Mouse (Mus musculus) mouse embryonic stem cell (cell line): Measurements from ENCODE around the gene E2f8.

Source experiments
- in situ Hi-C, 2 experiments: fragments of 300-500 bp; cut with MboI; formaldehyde crosslinking; loops; 1 replicate in 1 of 2; 3 replicates in 1 of 2; pipeline ENCODE4 v1.14.3; 2019 to 2020; ENCODE audit warnings: low sequenced_read_pairs in 2 of 2, low pct_unique_long_range_greater_than_20kb in 1 of 2, mixed read lengths in 1 of 2; ENCODE audit not compliant: unreplicated experiment in 1 of 2

E2f8 gene

GRCm38 (mm10) chr7:48834989-48835626, 46.3 kb downstream of the E2f8 start:
- in situ Hi-C loops, result no loop called here

- in situ Hi-C loops, result no loop called here
Measured at GRCm38 (mm10) chr7:48834371-48834970, 46.9 kb downstream of the E2f8 start.

GRCm38 (mm10) chr7:48832735-48833134, 48.7 kb downstream of the E2f8 start:
- in situ Hi-C loops, result no loop called here

GRCm38 (mm10) chr7:48830395-48830794, 51.0 kb downstream of the E2f8 start:
- in situ Hi-C loops, result no loop called here

GRCm38 (mm10) chr7:48829177-48829910, 52.1 kb downstream of the E2f8 start:
- in situ Hi-C loops, result no loop called here

GRCm38 (mm10) chr7:48825170-48825569, 56.2 kb downstream of the E2f8 start:
- in situ Hi-C loops, result no loop called here

GRCm38 (mm10) chr7:48824671-48825070, 56.7 kb downstream of the E2f8 start:
- in situ Hi-C loops, result no loop called here

GRCm38 (mm10) chr7:48823621-48824020, 57.8 kb downstream of the E2f8 start:
- in situ Hi-C loops, result no loop called here

GRCm38 (mm10) chr7:48821654-48822053, 59.7 kb downstream of the E2f8 start:
- in situ Hi-C loops, result no loop called here
